Mouse (Mus musculus) E14TG2a.4 (cell line): ENCODE data around the gene Fam172a.

Source experiments
- CTCF ChIP-seq: conservative IDR thresholded peaks from 2 replicates; pipeline ENCODE4 v1.5.1; 2014; ENCODE audit warnings: low read length
- NANOG ChIP-seq: IDR thresholded peaks from 2 replicates; pipeline ENCODE4 v1.6.1; 2014; ENCODE audit warnings: borderline replicate concordance, low read length, mixed read lengths
- POU5F1 ChIP-seq: IDR thresholded peaks from 2 replicates; pipeline ENCODE4 v1.6.1; 2014; ENCODE audit warnings: low read length, borderline replicate concordance

GRCm38 (mm10) chr13:78211231-78212010 lies 509.6 kb downstream of the Fam172a start:
- TF ChIP-seq CTCF (no peak), NANOG (no peak), POU5F1 (no peak)
